1 mouse cellular context compared by ENCODE assay signal in genomic region chr10:60350805-60351167, GRCm38 (mm10).
A peak's percentile ranks its signal among the peaks of the same experiment; 100 is the strongest.
TF ChIP-seq lines count a peak whose summit lies in the region.

No protein-coding gene starts in this region.

TF ChIP-seq in MEL, 35 proteins besides CTCF, POLR2A, EP300 and RAD21 (continued from another document):
- TF ChIP-seq HCFC1 (IDR thresholded peaks at IDR 0.05; ENCODE audit: low read depth, low read length) = 0 out of 2 replicates have a peak, but pooled peaks have one; percentile 44
- no peak for TF ChIP-seq ZKSCAN1 (IDR thresholded peaks at IDR 0.05; ENCODE audit: low read depth, low read length)
- no peak for TF ChIP-seq E2F4 (IDR thresholded peaks at IDR 0.05; ENCODE audit: borderline replicate concordance, low read depth, low read length)
- TF ChIP-seq BHLHE40 (IDR thresholded peaks at IDR 0.05; ENCODE audit: borderline replicate concordance, low read depth, low read length) = no peak
- TF ChIP-seq RCOR1 (IDR thresholded peaks at IDR 0.05; ENCODE audit: low read depth, low read length) = no peak
- TF ChIP-seq SIN3A (IDR thresholded peaks at IDR 0.05; ENCODE audit: low read length) = peak; percentile 67
- no peak for TF ChIP-seq TCF12 (IDR thresholded peaks at IDR 0.05; ENCODE audit: low read depth, low read length)
